Mouse (Mus musculus): ENCODE data around the gene Asb18.

The Asb18 gene

GRCm38 (mm10) chr1:89932021-89932423 is 82.4 kb downstream of the Asb18 start:
- Histone ChIP-seq H3K36me3 (ENCODE audit: control insufficient read depth, insufficient read depth, low read length, poor library complexity, severe bottlenecking) (no peaks in the 10 kb centered on the region), H3K27me3 (ENCODE audit: control insufficient read depth, insufficient read depth, low read length, poor library complexity, severe bottlenecking) (no peaks in the 10 kb centered on the region)
- no peak for DNase-seq (ENCODE audit: low read depth, low spot score)

DNA sequence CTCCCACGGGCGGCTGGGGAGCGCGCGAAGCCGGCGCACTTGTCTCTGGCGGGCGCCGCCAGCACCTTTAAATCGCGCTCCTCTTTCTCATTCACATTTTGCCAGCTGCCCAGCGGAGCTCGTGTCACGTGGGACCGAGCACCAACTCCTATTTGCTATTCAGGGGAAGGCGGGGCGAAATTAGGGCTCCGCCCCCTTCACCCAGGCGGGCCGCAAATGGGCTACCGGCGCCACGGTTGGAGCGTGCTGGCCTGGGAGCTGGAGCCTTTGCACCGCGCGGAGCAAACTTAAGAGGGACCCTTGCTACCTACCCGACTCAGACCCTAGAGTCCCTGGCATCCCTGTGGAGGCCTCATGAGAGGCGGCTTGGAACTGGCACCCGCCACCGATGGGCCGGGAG is 83.3 kb downstream of the Asb18 start, which contains the start of gene Gbx2:
TSS of gene Gbx2 (minus strand) at position 60 of the 400 bp plus-strand sequence.
- DNase-seq (ENCODE audit: low read depth, low spot score) = no peak
- no peaks in the 10 kb centered on the region for H3K36me3 ChIP-seq (ENCODE audit: control insufficient read depth, insufficient read depth, low read length, poor library complexity, severe bottlenecking)
- no peaks in the 10 kb centered on the region for H3K27me3 ChIP-seq (ENCODE audit: control insufficient read depth, insufficient read depth, low read length, poor library complexity, severe bottlenecking)

GRCm38 (mm10) chr1:89930551-89930950 is 83.9 kb downstream of the Asb18 start:
- DNase-seq (ENCODE audit: low read depth, low spot score) = no peak
- Histone ChIP-seq H3K36me3 (ENCODE audit: control insufficient read depth, insufficient read depth, low read length, poor library complexity, severe bottlenecking) (no peaks in the 10 kb centered on the region), H3K27me3 (ENCODE audit: control insufficient read depth, insufficient read depth, low read length, poor library complexity, severe bottlenecking) (no peaks in the 10 kb centered on the region)

DNA sequence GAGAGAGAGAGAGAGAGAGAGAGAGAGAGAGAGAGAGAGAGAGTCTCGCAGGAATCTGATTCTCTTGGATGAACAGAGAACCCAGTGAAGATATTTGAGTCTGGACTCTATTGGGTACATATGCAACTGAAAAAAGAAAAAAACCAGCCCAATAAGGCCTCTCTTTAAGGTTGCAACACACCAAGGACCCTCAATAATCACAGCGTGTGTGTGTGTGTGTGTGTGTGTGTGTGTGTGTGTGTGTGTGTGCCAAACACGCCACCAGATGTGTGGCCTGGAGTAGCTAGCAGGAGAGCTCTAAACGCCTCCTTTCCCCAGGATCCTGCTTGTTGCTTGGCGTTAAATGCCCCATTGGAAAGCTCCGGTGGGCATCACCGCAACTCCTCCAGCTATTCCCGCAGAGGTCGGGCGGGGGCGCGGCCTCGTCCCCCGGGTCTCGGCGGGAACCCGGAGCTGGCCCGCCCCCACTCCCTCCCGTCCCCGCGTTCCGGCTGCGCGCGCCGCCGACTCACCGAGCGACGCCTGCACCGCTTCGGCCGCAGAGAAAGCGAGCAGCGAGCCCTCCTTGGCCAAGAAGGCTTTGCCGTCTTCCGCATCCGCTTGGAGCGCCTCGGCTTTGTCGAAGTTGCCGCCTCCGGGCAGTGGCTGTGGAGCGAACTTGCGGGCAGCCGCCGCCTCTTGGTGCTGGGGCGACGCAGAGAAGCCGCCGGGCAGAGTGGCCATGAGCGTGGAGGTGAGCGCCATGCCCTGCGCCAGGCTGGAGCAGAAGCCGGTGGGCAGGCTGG is 84.6 kb downstream of the Asb18 start:
- H3K27me3 ChIP-seq (ENCODE audit: control insufficient read depth, insufficient read depth, low read length, poor library complexity, severe bottlenecking) = no peaks in the 10 kb centered on the region
- DNase-seq (ENCODE audit: low read depth, low spot score) = no peak
- H3K36me3 ChIP-seq (ENCODE audit: control insufficient read depth, insufficient read depth, low read length, poor library complexity, severe bottlenecking) = no peaks in the 10 kb centered on the region

- H3K27me3 ChIP-seq (ENCODE audit: control insufficient read depth, insufficient read depth, low read length, poor library complexity, severe bottlenecking) = no peaks in the 10 kb centered on the region
- no peak for DNase-seq (ENCODE audit: low read depth, low spot score)
- no peaks in the 10 kb centered on the region for H3K36me3 ChIP-seq (ENCODE audit: control insufficient read depth, insufficient read depth, low read length, poor library complexity, severe bottlenecking)
Measured at GRCm38 (mm10) chr1:89929181-89929580, 85.3 kb downstream of the Asb18 start.

GRCm38 (mm10) chr1:89928676-89929075 is 85.8 kb downstream of the Asb18 start:
- Histone ChIP-seq H3K27me3 (ENCODE audit: control insufficient read depth, insufficient read depth, low read length, poor library complexity, severe bottlenecking) (no peaks in the 10 kb centered on the region), H3K36me3 (ENCODE audit: control insufficient read depth, insufficient read depth, low read length, poor library complexity, severe bottlenecking) (no peaks in the 10 kb centered on the region)
- DNase-seq (ENCODE audit: low read depth, low spot score) = no peak

DNA sequence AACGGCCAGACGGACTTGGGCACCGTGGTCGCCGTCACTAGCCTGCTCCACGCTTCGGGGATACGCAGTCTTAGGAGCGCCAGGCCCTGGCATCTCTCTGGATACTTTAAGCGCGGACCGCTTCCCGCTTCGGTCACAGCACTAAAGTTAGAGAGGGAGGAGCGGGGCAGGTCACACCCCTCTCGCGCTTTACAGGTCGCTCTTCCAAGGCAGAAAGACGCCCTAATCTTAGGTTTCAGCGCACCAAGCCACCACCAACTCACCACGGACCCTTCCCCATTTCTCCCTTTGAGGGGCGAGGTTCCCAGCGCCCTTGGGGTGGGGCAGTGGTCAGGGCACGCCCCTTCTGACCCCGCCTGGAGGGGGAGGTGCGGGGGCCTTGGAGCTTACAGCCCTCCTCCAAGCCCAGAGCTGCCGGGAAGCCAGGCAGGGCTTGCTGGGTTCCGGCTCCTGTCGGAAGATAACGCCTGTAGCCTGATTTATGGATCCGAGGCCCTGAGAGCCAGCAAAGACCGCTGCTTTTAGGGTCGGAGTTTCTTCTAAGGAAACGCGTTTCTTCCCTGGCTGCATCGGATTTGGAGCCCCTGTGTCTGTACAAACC is 87.3 kb downstream of the Asb18 start:
- H3K36me3 ChIP-seq (ENCODE audit: control insufficient read depth, insufficient read depth, low read length, poor library complexity, severe bottlenecking) = no peaks in the 10 kb centered on the region

DNA sequence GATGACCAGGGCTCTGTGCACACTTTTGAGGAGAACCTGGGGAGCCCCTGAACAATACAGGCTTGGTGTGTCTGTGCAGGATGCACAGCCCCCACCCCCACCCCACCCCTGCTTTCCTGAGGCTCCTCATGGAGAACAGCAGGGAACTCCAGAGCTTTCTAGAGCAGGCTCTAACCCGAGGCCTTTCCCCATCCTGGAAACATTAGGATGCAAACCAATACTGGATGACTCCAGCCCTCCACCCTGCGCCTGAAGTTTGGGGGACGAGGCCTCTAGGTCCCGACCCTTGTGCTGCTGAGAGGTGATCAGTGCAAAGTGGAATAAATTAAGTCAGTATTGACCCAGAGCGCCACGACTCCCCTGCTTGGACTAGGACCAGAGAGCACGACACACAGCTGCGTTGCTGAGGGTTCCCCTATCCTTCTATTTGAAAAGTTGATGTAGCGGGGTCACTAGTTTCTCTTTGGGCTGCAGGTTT is 87.8 kb downstream of the Asb18 start:
- no peak for DNase-seq (ENCODE audit: low read depth, low spot score)
- Histone ChIP-seq H3K36me3 (ENCODE audit: control insufficient read depth, insufficient read depth, low read length, poor library complexity, severe bottlenecking) (no peaks in the 10 kb centered on the region), H3K27me3 (ENCODE audit: control insufficient read depth, insufficient read depth, low read length, poor library complexity, severe bottlenecking) (no peaks in the 10 kb centered on the region)

More for the DNA sequence above, 87.3 kb downstream of the Asb18 start:
- H3K27me3 ChIP-seq (ENCODE audit: control insufficient read depth, insufficient read depth, low read length, poor library complexity, severe bottlenecking) = no peaks in the 10 kb centered on the region
- no peak for DNase-seq (ENCODE audit: low read depth, low spot score)

DNA sequence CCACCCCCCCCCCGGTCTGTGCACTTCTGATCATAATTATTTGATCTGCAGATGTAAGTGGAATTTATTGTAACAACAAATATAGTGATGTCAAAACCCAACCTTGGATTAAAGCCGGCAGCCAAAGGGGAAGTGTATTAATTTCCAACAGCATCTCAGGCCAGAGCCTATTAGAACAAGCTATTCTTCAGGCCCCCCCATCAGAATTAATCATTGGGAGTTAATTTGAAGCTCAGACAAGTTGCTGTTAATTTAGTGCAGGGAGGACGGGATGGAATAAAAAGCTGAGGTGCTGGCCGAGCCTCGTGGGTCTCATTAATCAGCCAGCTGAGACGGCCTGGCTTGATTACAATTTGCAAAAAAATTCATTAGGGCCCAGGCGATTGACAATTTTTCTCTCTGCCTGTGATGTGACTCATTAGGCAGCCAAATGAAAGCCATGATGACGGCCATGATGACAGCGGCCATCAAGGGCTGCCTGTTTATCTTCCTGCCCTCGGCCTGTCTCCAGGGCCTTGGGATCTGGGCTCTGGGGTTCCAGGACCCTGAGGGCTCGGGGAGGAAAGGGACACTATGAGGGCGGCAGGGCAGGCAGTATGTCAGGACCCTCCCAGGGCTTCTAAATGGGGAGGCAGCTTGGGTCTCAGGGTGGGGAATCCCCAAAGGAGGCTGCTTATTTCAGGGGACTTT is 88.8 kb downstream of the Asb18 start:
- no peaks in the 10 kb centered on the region for H3K36me3 ChIP-seq (ENCODE audit: control insufficient read depth, insufficient read depth, low read length, poor library complexity, severe bottlenecking)
- no peak for DNase-seq (ENCODE audit: low read depth, low spot score)
- H3K27me3 ChIP-seq (ENCODE audit: control insufficient read depth, insufficient read depth, low read length, poor library complexity, severe bottlenecking) = no peaks in the 10 kb centered on the region

DNA sequence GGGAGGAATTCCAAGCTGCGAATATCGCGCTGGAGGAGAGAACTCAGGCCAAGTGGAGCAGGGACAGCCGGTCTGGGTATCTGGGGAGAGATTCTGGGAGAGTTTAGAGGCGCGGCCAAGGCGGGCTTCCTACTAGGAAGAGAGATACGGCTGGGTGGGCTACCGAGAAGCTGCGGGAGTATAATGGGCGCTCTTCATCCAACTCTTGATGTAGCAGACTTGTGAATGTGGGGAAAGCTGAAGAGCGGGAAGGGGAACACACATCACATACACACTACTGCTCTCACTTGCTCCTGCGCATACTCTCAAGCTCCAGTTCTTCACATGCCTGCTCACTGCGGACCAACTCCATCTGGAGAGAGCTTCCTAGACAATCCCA is 90.8 kb downstream of the Asb18 start:
- no peaks in the 10 kb centered on the region for H3K36me3 ChIP-seq (ENCODE audit: control insufficient read depth, insufficient read depth, low read length, poor library complexity, severe bottlenecking)
- no peak for DNase-seq (ENCODE audit: low read depth, low spot score)
- no peaks in the 10 kb centered on the region for H3K27me3 ChIP-seq (ENCODE audit: control insufficient read depth, insufficient read depth, low read length, poor library complexity, severe bottlenecking)

DNA sequence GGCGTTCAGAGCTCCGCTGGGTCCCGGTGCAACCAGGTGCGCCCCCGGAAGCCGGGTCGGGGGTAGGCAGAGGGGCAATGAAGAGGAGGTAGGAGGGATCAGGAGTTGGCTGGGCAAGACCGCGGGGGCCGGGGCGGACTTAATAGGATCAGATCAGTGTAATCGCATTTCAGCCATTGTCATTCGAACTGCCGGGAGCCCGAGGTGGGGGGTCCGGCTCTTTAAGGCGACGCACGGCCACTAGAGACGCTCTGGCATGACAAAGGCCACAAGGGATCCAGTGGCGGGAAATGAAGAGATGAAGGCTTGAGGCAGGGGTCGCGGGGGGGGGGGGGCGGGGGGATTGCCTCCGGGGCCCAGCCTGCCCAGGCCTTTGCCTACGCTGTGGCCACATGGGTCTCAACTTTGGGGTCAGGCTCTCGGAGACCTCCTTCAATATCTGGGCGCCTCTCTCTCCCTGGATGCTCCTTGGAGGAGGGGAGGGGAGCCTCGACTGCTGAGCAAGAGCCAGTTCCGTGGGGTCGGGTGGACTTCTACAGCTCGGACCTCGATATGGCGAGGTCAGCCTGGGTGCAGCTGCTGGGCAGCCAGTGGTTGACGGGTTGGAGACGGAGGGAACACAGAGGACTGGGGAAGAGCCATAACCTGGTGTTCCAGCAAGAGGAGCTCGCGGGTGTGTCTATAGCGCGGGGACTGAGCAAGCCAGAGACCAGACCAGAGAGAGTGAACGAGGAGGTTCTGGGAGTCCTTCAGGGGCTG is 91.4 kb downstream of the Asb18 start:
- no peaks in the 10 kb centered on the region for H3K36me3 ChIP-seq (ENCODE audit: control insufficient read depth, insufficient read depth, low read length, poor library complexity, severe bottlenecking)
- no peak for DNase-seq (ENCODE audit: low read depth, low spot score)
- H3K27me3 ChIP-seq (ENCODE audit: control insufficient read depth, insufficient read depth, low read length, poor library complexity, severe bottlenecking) = no peaks in the 10 kb centered on the region

DNA sequence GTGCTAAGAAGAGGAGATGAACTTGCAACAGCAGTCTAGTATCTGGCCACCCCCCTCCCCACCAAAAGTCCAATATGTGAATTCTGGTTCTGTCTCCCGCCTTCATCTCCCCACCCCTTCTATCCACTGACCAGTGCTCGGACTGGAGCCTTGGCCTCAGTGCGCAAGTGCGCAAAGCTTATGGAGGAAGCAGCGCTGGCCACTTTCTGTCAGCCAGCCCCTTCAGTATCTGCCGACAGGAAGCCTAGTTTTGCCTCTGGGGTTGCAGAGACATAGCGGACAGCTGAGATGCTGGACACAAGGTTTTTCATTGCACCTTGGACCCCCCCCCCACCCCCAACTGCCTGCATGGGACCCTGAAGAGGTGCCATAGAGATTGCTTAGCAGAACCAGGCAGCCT is 92.2 kb downstream of the Asb18 start:
- Histone ChIP-seq H3K27me3 (ENCODE audit: control insufficient read depth, insufficient read depth, low read length, poor library complexity, severe bottlenecking) (no peaks in the 10 kb centered on the region), H3K36me3 (ENCODE audit: control insufficient read depth, insufficient read depth, low read length, poor library complexity, severe bottlenecking) (no peaks in the 10 kb centered on the region)
- DNase-seq (ENCODE audit: low read depth, low spot score) = no peak

DNA sequence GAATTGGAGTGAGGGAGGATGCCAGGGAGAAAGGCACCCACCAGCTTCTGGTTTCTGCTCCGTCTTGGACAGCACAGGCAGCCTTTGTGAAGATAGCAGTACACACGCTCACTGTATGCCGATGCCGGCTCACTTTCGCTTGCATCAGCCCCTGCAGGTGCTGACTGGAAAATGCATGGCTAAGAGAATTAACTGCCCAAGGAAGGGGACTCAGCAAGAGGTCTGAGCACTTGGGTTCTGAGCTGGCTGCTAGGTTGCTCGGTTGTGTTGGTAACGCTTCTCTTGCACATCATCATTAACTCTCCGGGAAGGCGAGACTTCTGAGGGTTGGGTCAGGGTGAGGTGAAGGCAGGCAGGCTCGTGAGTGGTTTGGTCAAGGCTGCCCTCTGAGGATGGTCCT is 92.7 kb downstream of the Asb18 start:
- no peaks in the 10 kb centered on the region for H3K27me3 ChIP-seq (ENCODE audit: control insufficient read depth, insufficient read depth, low read length, poor library complexity, severe bottlenecking)
- no peaks in the 10 kb centered on the region for H3K36me3 ChIP-seq (ENCODE audit: control insufficient read depth, insufficient read depth, low read length, poor library complexity, severe bottlenecking)
- DNase-seq (ENCODE audit: low read depth, low spot score) = no peak

GRCm38 (mm10) chr1:89919206-89919605 is 95.3 kb downstream of the Asb18 start:
- Histone ChIP-seq H3K27me3 (ENCODE audit: control insufficient read depth, insufficient read depth, low read length, poor library complexity, severe bottlenecking) (no peaks in the 10 kb centered on the region), H3K36me3 (ENCODE audit: control insufficient read depth, insufficient read depth, low read length, poor library complexity, severe bottlenecking) (no peaks in the 10 kb centered on the region)
- DNase-seq (ENCODE audit: low read depth, low spot score) = no peak
